Mouse (Mus musculus) embryonic fibroblast, embryonic 13.5 days (primary cell): Measurements from ENCODE around the gene Yju2. TPM values are rescaled to one million over a fixed set of nuclear protein-coding genes. Genes with fewer than 3 reads are reported as not detected.

Source experiments
- H3K27ac ChIP-seq: 2 replicates; pipeline ENCODE4 v1.5.1; 2012; ENCODE audit warnings: low read length, control low read depth, inconsistent platforms; ENCODE audit not compliant: insufficient read depth
- H3K4me1 ChIP-seq: 2 replicates; pipeline ENCODE4 v1.6.1; 2011; ENCODE audit warnings: low read length; ENCODE audit not compliant: control insufficient read depth, insufficient read depth
- H3K4me3 ChIP-seq: 2 replicates; pipeline ENCODE4 v1.5.1; 2011; ENCODE audit warnings: mild to moderate bottlenecking, control low read depth, low read length; ENCODE audit not compliant: insufficient read depth
- CTCF ChIP-seq: IDR thresholded peaks from 2 replicates; pipeline ENCODE4 v1.5.1; 2011; ENCODE audit warnings: mild to moderate bottlenecking, control low read depth, low read length, moderate library complexity, borderline replicate concordance; ENCODE audit not compliant: insufficient read depth
- POLR2A ChIP-seq: IDR thresholded peaks from 2 replicates; pipeline ENCODE4 v1.6.1; 2011; ENCODE audit warnings: low read depth, mild to moderate bottlenecking, control low read depth, low read length, moderate library complexity
- polyA plus RNA-seq: library from polyadenylated mRNA; stranded (reverse); fragments of >200 nt; gene quantifications from 2 replicates; pipeline ENCODE4 v1.2.4, GENCODE M21; 2011; ENCODE audit warnings: low read depth; ENCODE audit not compliant: missing spikeins, insufficient read length

Yju2 gene
- polyA plus RNA-seq, 1 experiment, result 8.0 TPM

DNA sequence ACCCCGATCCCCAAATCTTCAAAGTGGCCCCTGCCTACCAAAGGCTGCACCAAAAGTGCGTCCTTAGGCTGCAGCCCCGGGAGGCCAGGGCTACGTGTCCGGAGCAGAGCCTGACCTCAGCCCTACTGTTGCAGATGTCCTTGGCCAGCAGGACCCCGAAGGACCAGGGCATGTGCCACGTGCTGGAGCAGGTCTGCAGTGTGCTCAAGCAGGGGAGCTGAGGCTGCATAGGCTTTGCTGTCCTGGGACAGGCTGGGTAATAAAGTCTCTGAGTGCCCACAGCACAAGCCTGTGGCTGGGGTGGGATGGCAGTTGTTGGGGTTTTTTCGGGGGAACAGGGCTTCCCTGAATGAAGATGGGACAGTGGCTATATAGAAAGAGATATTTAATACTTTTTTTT is 57.5 kb downstream of the Yju2 start:
- H3K4me3 ChIP-seq, result no peak overlapping the region
- H3K27ac ChIP-seq, result no peak overlapping the region
- no peaks in the 10 kb centered on the region for H3K4me1 ChIP-seq
- TF ChIP-seq POLR2A (no peak), CTCF (no peak)

DNA sequence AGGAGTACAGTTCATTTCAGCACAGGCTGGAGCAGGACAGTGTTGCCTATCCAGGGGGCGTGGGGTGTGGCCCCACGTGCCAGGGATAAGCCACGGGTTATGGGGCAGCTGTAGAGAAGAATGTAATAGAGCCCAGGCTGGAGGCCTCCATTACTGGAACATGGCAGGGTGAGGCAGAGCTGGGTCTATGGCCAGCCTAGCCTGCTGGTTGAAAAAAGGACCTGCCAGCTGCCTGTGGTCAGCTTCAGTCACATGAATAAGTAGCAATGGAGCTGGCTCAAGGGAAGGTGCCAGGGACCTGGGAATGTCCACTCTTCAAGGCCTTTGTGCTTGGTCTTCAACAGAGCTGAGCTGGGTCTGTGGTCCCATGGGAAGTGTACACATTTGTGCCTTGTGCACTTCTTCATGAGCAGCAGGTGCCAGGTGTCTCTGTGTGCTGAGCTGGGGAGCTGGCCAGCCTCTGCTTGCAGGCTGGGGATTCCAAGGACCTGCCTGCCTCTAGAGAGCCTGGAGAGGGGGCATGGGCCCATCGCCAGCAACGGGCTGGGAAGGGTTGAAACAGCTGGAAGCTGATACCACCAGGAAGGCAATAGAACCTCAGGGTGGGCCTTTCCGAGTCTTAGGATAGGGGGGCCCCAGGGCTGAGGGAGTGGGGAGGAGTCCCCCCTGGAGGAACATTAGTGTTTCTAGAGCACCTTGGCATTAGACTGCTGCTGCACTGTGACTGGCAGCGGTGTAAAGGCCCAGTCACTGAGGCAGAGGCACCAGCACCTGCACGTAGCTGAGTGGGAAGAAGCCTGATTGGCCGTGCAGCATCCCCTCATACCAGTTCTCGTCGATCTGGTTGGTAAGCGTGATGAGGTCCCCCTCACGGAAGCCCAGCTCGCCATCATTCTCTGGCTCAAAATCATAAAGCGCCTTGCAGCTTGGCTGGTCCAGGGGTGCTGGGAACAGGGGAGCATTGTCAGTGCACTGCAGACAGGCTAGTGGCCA is 58.2 kb downstream of the Yju2 start:
- Histone ChIP-seq H3K27ac (no peak overlapping the region), H3K4me1 (no peaks in the 10 kb centered on the region), H3K4me3 (no peak overlapping the region)
- TF ChIP-seq CTCF (no peak), POLR2A (0 out of 2 replicates have a peak, but pooled peaks have one; percentile 23)

DNA sequence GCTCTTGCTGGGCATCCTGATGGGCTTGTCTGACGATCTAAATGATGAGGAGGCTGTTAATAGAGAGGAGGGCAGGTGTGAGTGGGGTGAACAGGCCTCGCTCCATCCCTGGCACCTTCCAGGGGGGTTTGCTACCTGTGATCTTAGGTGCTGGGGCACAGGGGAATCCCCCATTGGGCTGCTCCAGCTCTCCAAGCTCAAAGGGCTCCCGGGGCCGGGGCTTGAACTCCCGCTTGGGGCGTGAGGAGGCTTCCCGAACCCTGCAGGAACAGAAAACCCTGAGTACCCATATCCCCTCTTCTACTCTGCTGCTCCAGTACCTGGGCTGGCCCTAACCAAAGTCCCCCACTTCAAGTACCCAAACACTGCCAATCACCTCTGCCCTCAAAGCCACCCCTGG is 58.9 kb downstream of the Yju2 start:
- H3K27ac ChIP-seq, result no peak overlapping the region
- TF ChIP-seq POLR2A (no peak), CTCF (no peak)
- no peak overlapping the region for H3K4me3 ChIP-seq
- 0 out of 2 replicates have a peak, but pooled peaks cover 1% of the 10 kb centered on the region for H3K4me1 ChIP-seq

Other genes with a start within 250 kb of the Yju2 start
- 7.2 and 10.1 TPM in 2 replicates for gene Pot1b, start 246.5 kb upstream of the Yju2 start, polyA plus RNA-seq
- not detected in 2 replicates for gene Adgre4, start 209.1 kb upstream of the Yju2 start, polyA plus RNA-seq
- gene Zfp119a, start 80.2 kb upstream of the Yju2 start, polyA plus RNA-seq, result 3.8 and 5.6 TPM in 2 replicates
- 5.8 and 10.1 TPM in 2 replicates for gene Zfp959, start 67.0 kb upstream of the Yju2 start, polyA plus RNA-seq
- gene Zfp119b, start 9.6 kb upstream of the Yju2 start, polyA plus RNA-seq, result 4.6 and 5.4 TPM in 2 replicates
- gene Ebi3, start 6.5 kb upstream of the Yju2 start, polyA plus RNA-seq, result not detected in 2 replicates
- gene Shd, start 11.4 kb downstream of the Yju2 start, polyA plus RNA-seq, result 0.39 TPM in 1 of 2 replicates, not detected in the other
- 5.9 and 9.5 TPM in 2 replicates for gene Fsd1, start 27.4 kb downstream of the Yju2 start, polyA plus RNA-seq
- 0.35 and 0.58 TPM in 2 replicates for gene Stap2, start 46.5 kb downstream of the Yju2 start, polyA plus RNA-seq
- 45.3 and 51.1 TPM in 2 replicates for gene Mpnd, start 46.6 kb downstream of the Yju2 start, polyA plus RNA-seq
- gene Sh3gl1, start 77.5 kb downstream of the Yju2 start, polyA plus RNA-seq, result 89.5 and 105 TPM in 2 replicates
- gene Chaf1a, start 81.3 kb downstream of the Yju2 start, polyA plus RNA-seq, result 13.3 and 13.9 TPM in 2 replicates
- gene Ubxn6, start 115.9 kb downstream of the Yju2 start, polyA plus RNA-seq, result 35.2 and 36.6 TPM in 2 replicates
- gene Hdgfl2, start 120.5 kb downstream of the Yju2 start, polyA plus RNA-seq, result 55.0 and 57.9 TPM in 2 replicates
- 0.14 and 0.70 TPM in 2 replicates for gene Plin4, start 150.7 kb downstream of the Yju2 start, polyA plus RNA-seq
- not detected in 2 replicates for gene Plin5, start 158.5 kb downstream of the Yju2 start, polyA plus RNA-seq
- gene Lrg1, start 162.9 kb downstream of the Yju2 start, polyA plus RNA-seq, result not detected in 2 replicates
- 0.21 and 0.52 TPM in 2 replicates for gene Sema6b, start 181.2 kb downstream of the Yju2 start, polyA plus RNA-seq
- 0.72 and 2.1 TPM in 2 replicates for gene Tnfaip8l1, start 203.4 kb downstream of the Yju2 start, polyA plus RNA-seq
- gene Mydgf, start 224.8 kb downstream of the Yju2 start, polyA plus RNA-seq, result 55.2 and 63.0 TPM in 2 replicates